Mouse (Mus musculus): Measurements from ENCODE around the gene F3. TPM values are rescaled to one million over a fixed set of nuclear protein-coding genes. Genes with fewer than 3 reads are reported as not detected.
"Not testable (repeated sequence)": the region's sequence is repeated elsewhere in the genome, so short reads cannot be mapped to it uniquely, and the experiment has no call there.

Gene F3
- total RNA-seq, 1 experiment, result 57.8 TPM

- in situ Hi-C loops (cut with MboI; ENCODE audit: low sequenced_read_pairs in 2 of 2, unreplicated experiment in 2 of 2), result loop anchor here in 1 of 2 experiments (5.0 to 25.0 kb wide), 2 partner anchors 186 to 426 kb away; no protein-coding TSS in a partner anchor
These were observed 14.6 kb downstream of the F3 start for GRCm38 (mm10) chr3:121737901-121738300.

GRCm38 (mm10) chr3:121738742-121739342, 15.5 kb downstream of the F3 start:
- DNase-seq (ENCODE audit: low read depth, low spot score), result no peak
- peaks cover 10 to 16% of the 10 kb centered on the region in 2 experiments; a peak in 3 of 4 replicates for H3K4me1 ChIP-seq (ENCODE audit: control insufficient read depth in 2 of 2, insufficient read depth in 2 of 2, low read length in 2 of 2, poor library complexity in 1 of 2)

More at GRCm38 (mm10) chr3:121737901-121738300, 14.6 kb downstream of the F3 start:
- Histone ChIP-seq H3K4me1 (ENCODE audit: control insufficient read depth in 2 of 2, insufficient read depth in 2 of 2, low read length in 2 of 2, poor library complexity in 1 of 2) (peaks cover 11 to 16% of the 10 kb centered on the region in 2 experiments; a peak in 3 of 4 replicates), H3K4me3 (ENCODE audit: insufficient read depth in 1 of 2, low read depth in 1 of 2, low read length in 2 of 2, poor library complexity in 1 of 2, severe bottlenecking in 1 of 2) (no peak overlapping the region), H3K36me3 (ENCODE audit: control insufficient read depth, insufficient read depth, low read length, poor library complexity, severe bottlenecking) (peaks cover 4% of the 10 kb centered on the region; the same call in 1 of the 2 replicates), H3K9ac (ENCODE audit: insufficient read depth, low read depth, low read length, poor library complexity, severe bottlenecking) (no peak overlapping the region), H3K9me3 (ENCODE audit: control insufficient read depth, insufficient read depth, low read depth, low read length) (no peaks in the 10 kb centered on the region), H3K27ac (ENCODE audit: insufficient read depth, low read depth, low read length, poor library complexity, severe bottlenecking) (no peak overlapping the region)
- no peak for DNase-seq (ENCODE audit: low read depth, low spot score)
- TF ChIP-seq HCFC1 (IDR thresholded peaks at IDR 0.05; ENCODE audit: borderline replicate concordance, insufficient read depth, low read length) (no peak), CHD2 (IDR thresholded peaks at IDR 0.05; ENCODE audit: low read depth, low read length) (no peak), ZC3H11A (IDR thresholded peaks at IDR 0.05; ENCODE audit: borderline replicate concordance, low read depth, low read length) (no peak), MAFK (IDR thresholded peaks at IDR 0.05; ENCODE audit: insufficient read depth, low read depth, low read length) (no peak), ZNF384 (IDR thresholded peaks at IDR 0.05; ENCODE audit: low read depth, low read length) (no peak)

GRCm38 (mm10) chr3:121739489-121740213, 16.3 kb downstream of the F3 start:
- TF ChIP-seq MAFK (IDR thresholded peaks at IDR 0.05; ENCODE audit: insufficient read depth, low read depth, low read length), result no peak
- no peak for TF ChIP-seq ZNF384 (IDR thresholded peaks at IDR 0.05; ENCODE audit: low read depth, low read length)
- TF ChIP-seq HCFC1 (IDR thresholded peaks at IDR 0.05; ENCODE audit: borderline replicate concordance, insufficient read depth, low read length), result no peak
- Histone ChIP-seq H3K36me3 (ENCODE audit: control insufficient read depth, insufficient read depth, low read length, poor library complexity, severe bottlenecking) (peaks cover 2% of the 10 kb centered on the region; the same call in 1 of the 2 replicates), H3K9me3 (ENCODE audit: control insufficient read depth, insufficient read depth, low read depth, low read length) (no peaks in the 10 kb centered on the region), H3K4me1 (ENCODE audit: control insufficient read depth in 2 of 2, insufficient read depth in 2 of 2, low read length in 2 of 2, poor library complexity in 1 of 2) (peaks cover 7 to 16% of the 10 kb centered on the region in 2 experiments; a peak in 2 of 4 replicates), H3K4me3 (ENCODE audit: insufficient read depth in 1 of 2, low read depth in 1 of 2, low read length in 2 of 2, poor library complexity in 1 of 2, severe bottlenecking in 1 of 2) (no peak overlapping the region), H3K27ac (ENCODE audit: insufficient read depth, low read depth, low read length, poor library complexity, severe bottlenecking) (no peak overlapping the region), H3K9ac (ENCODE audit: insufficient read depth, low read depth, low read length, poor library complexity, severe bottlenecking) (peak overlapping the region; percentile 31; the same call in 1 of the 2 replicates)
- in situ Hi-C loops (cut with MboI; ENCODE audit: low sequenced_read_pairs in 2 of 2, unreplicated experiment in 2 of 2), result loop anchor here in 1 of 2 experiments (5.0 to 25.0 kb wide), 2 partner anchors 187 to 427 kb away; no protein-coding TSS in a partner anchor
- no peak for DNase-seq (ENCODE audit: low read depth, low spot score)

More at GRCm38 (mm10) chr3:121738742-121739342, 15.5 kb downstream of the F3 start:
- Histone ChIP-seq H3K9me3 (ENCODE audit: control insufficient read depth, insufficient read depth, low read depth, low read length) (no peaks in the 10 kb centered on the region), H3K27ac (ENCODE audit: insufficient read depth, low read depth, low read length, poor library complexity, severe bottlenecking) (no peak overlapping the region), H3K36me3 (ENCODE audit: control insufficient read depth, insufficient read depth, low read length, poor library complexity, severe bottlenecking) (peaks cover 4% of the 10 kb centered on the region; the same call in 1 of the 2 replicates), H3K9ac (ENCODE audit: insufficient read depth, low read depth, low read length, poor library complexity, severe bottlenecking) (peak overlapping the region; percentile 37; the same call in 1 of the 2 replicates), H3K4me3 (ENCODE audit: insufficient read depth in 1 of 2, low read depth in 1 of 2, low read length in 2 of 2, poor library complexity in 1 of 2, severe bottlenecking in 1 of 2) (no peak overlapping the region)
- TF ChIP-seq ZNF384 (IDR thresholded peaks at IDR 0.05; ENCODE audit: low read depth, low read length) (no peak), CHD2 (IDR thresholded peaks at IDR 0.05; ENCODE audit: low read depth, low read length) (no peak), HCFC1 (IDR thresholded peaks at IDR 0.05; ENCODE audit: borderline replicate concordance, insufficient read depth, low read length) (no peak), ZC3H11A (IDR thresholded peaks at IDR 0.05; ENCODE audit: borderline replicate concordance, low read depth, low read length) (no peak), MAFK (IDR thresholded peaks at IDR 0.05; ENCODE audit: insufficient read depth, low read depth, low read length) (no peak)
- in situ Hi-C loops (cut with MboI; ENCODE audit: low sequenced_read_pairs in 2 of 2, unreplicated experiment in 2 of 2), result loop anchor here in 1 of 2 experiments (5.0 to 25.0 kb wide), 2 partner anchors 187 to 427 kb away; no protein-coding TSS in a partner anchor

- Histone ChIP-seq H3K4me3 (ENCODE audit: insufficient read depth in 1 of 2, low read depth in 1 of 2, low read length in 2 of 2, poor library complexity in 1 of 2, severe bottlenecking in 1 of 2) (peak overlapping the region; percentile 61 to 73), H3K4me1 (ENCODE audit: control insufficient read depth in 2 of 2, insufficient read depth in 2 of 2, low read length in 2 of 2, poor library complexity in 1 of 2) (peaks cover 7 to 12% of the 10 kb centered on the region in 2 experiments; a peak in 2 of 4 replicates), H3K27ac (ENCODE audit: insufficient read depth, low read depth, low read length, poor library complexity, severe bottlenecking) (peak overlapping the region; percentile 45; the same call in 1 of the 2 replicates), H3K9ac (ENCODE audit: insufficient read depth, low read depth, low read length, poor library complexity, severe bottlenecking) (peak overlapping the region; percentile 49)
- not testable (repeated sequence) for DNase-seq (ENCODE audit: low read depth, low spot score); H3K36me3 ChIP-seq (ENCODE audit: control insufficient read depth, insufficient read depth, low read length, poor library complexity, severe bottlenecking); H3K9me3 ChIP-seq (ENCODE audit: control insufficient read depth, insufficient read depth, low read depth, low read length)
- in situ Hi-C loops (cut with MboI; ENCODE audit: low sequenced_read_pairs in 2 of 2, unreplicated experiment in 2 of 2), result loop anchor here in 1 of 2 experiments (25.0 kb wide), 1 partner anchor 429 kb away; no protein-coding TSS in a partner anchor
These were observed 18.0 kb downstream of the F3 start for GRCm38 (mm10) chr3:121741186-121741848.

GRCm38 (mm10) chr3:121754319-121755090, 31.2 kb downstream of the F3 start:
- in situ Hi-C loops (cut with MboI; ENCODE audit: low sequenced_read_pairs in 2 of 2, unreplicated experiment in 2 of 2); DNase-seq (ENCODE audit: low read depth, low spot score); H3K4me1 ChIP-seq (ENCODE audit: control insufficient read depth in 2 of 2, insufficient read depth in 2 of 2, low read length in 2 of 2, poor library complexity in 1 of 2): not testable (repeated sequence)

More at GRCm38 (mm10) chr3:121754319-121755090, 31.2 kb downstream of the F3 start:
- H3K36me3 ChIP-seq (ENCODE audit: control insufficient read depth, insufficient read depth, low read length, poor library complexity, severe bottlenecking); H3K9ac ChIP-seq (ENCODE audit: insufficient read depth, low read depth, low read length, poor library complexity, severe bottlenecking); H3K4me3 ChIP-seq (ENCODE audit: insufficient read depth in 1 of 2, low read depth in 1 of 2, low read length in 2 of 2, poor library complexity in 1 of 2, severe bottlenecking in 1 of 2); H3K9me3 ChIP-seq (ENCODE audit: control insufficient read depth, insufficient read depth, low read depth, low read length): not testable (repeated sequence)
- H3K27ac ChIP-seq (ENCODE audit: insufficient read depth, low read depth, low read length, poor library complexity, severe bottlenecking), result peak overlapping the region; percentile 36; the same call in 1 of the 2 replicates
